Mouse (Mus musculus) neural tube, embryonic 15.5 days (tissue): ENCODE measurements at regions not wholly inside any gene's neighbourhood (a gene's known extent, or its start where the extent isn't known, plus 50 kb on each side); places are given as distances from the start of the nearest gene placed in this dataset.

Experiments
- ATAC-seq: fragments of 200-750 bp; cut with Nextera tagmentation; 2 replicates; pipeline ENCODE4 v1.8.0; 2017; ENCODE audit warnings: mild to moderate bottlenecking, moderate TSS enrichment, moderate library complexity; ENCODE audit not compliant: low FRiP score
- H3K27ac ChIP-seq: fragments of 300-500 bp; sonication (generic); replicated peaks from 2 replicates; pipeline ENCODE4 v1.5.1; 2015; ENCODE audit warnings: mild to moderate bottlenecking, inconsistent platforms
- H3K27me3 ChIP-seq: fragments of 300-500 bp; sonication (generic); replicated peaks from 2 replicates; pipeline ENCODE4 v1.6.1; 2015; ENCODE audit warnings: inconsistent platforms
- H3K36me3 ChIP-seq: fragments of 300-500 bp; sonication (generic); 2 replicates; pipeline ENCODE4 v1.6.1; 2015; ENCODE audit warnings: inconsistent platforms
- H3K4me1 ChIP-seq: fragments of 300-500 bp; sonication (generic); 2 replicates; pipeline ENCODE4 v1.6.1; 2015; ENCODE audit warnings: inconsistent platforms
- H3K4me2 ChIP-seq: fragments of 300-500 bp; sonication (generic); 2 replicates; pipeline ENCODE4 v1.6.1; 2015; ENCODE audit warnings: inconsistent platforms, mild to moderate bottlenecking, moderate library complexity
- H3K4me3 ChIP-seq: fragments of 300-500 bp; sonication (generic); replicated peaks from 2 replicates; pipeline ENCODE4 v1.5.1; 2015; ENCODE audit warnings: mild to moderate bottlenecking, inconsistent platforms
- H3K9ac ChIP-seq: fragments of 300-500 bp; sonication (generic); replicated peaks from 2 replicates; pipeline ENCODE4 v1.6.1; 2015; ENCODE audit warnings: mild to moderate bottlenecking, inconsistent platforms
- H3K9me3 ChIP-seq: fragments of 300-500 bp; sonication (generic); replicated peaks from 2 replicates; pipeline ENCODE4 v1.6.1; 2016; ENCODE audit warnings: inconsistent platforms
- WGBS: fragments of 180-500 bp; shearing (Covaris S2); methylation state at CpG from one replicate; pipeline ENCODE4 v1.1.7; 2015; ENCODE audit warnings: mixed read lengths; 5-methylcytosine and 5-hydroxymethylcytosine counted together

- H3K4me3 ChIP-seq = no peak overlapping the region
- no peak overlapping the region for H3K27ac ChIP-seq
- H3K4me1 ChIP-seq = no peaks in the 10 kb centered on the region
- H3K4me2 ChIP-seq = no peak overlapping the region
- WGBS = 74% methylated on average over 2 of the region's 2 CpGs
- H3K9ac ChIP-seq = no peak overlapping the region
- H3K9me3 ChIP-seq = no peaks in the 10 kb centered on the region
- no peak for ATAC-seq
- no peaks in the 10 kb centered on the region for H3K27me3 ChIP-seq
- H3K36me3 ChIP-seq = no peaks in the 10 kb centered on the region
Measured at GRCm38 (mm10) chr6:14185921-14186420, 314.7 kb upstream of the 2610001J05Rik start.

- H3K4me2 ChIP-seq = no peak overlapping the region
- H3K27ac ChIP-seq = no peak overlapping the region
- H3K4me1 ChIP-seq = no peaks in the 10 kb centered on the region
- H3K9me3 ChIP-seq = no peaks in the 10 kb centered on the region
- H3K36me3 ChIP-seq = no peaks in the 10 kb centered on the region
- no peak overlapping the region for H3K4me3 ChIP-seq
- no peaks in the 10 kb centered on the region for H3K27me3 ChIP-seq
- no peak overlapping the region for H3K9ac ChIP-seq
- no peak for ATAC-seq
Measured at GRCm38 (mm10) chr6:14147370-14147769, 276.1 kb upstream of the 2610001J05Rik start.

- Histone ChIP-seq H3K27me3 (no peaks in the 10 kb centered on the region), H3K9ac (no peak overlapping the region), H3K27ac (no peak overlapping the region), H3K9me3 (no peaks in the 10 kb centered on the region), H3K4me2 (no peak overlapping the region), H3K4me3 (no peak overlapping the region), H3K4me1 (no peaks in the 10 kb centered on the region), H3K36me3 (no peaks in the 10 kb centered on the region)
- no peak for ATAC-seq
- WGBS = 81% methylated on average over 4 of the region's 4 CpGs
Measured at GRCm38 (mm10) chr6:14146394-14146793, 275.1 kb upstream of the 2610001J05Rik start.

GRCm38 (mm10) chr6:14142107-14142751, 270.9 kb upstream of the 2610001J05Rik start:
- peak; percentile 50; the same call in 1 of the 2 replicates for ATAC-seq
- Histone ChIP-seq H3K9me3 (no peaks in the 10 kb centered on the region), H3K27me3 (no peaks in the 10 kb centered on the region), H3K4me2 (no peak overlapping the region), H3K27ac (no peak overlapping the region), H3K36me3 (no peaks in the 10 kb centered on the region), H3K4me3 (no peak overlapping the region), H3K9ac (no peak overlapping the region), H3K4me1 (no peaks in the 10 kb centered on the region)
- WGBS = 82% methylated on average over 8 of the region's 8 CpGs

GRCm38 (mm10) chr6:14130392-14131144, 259.2 kb upstream of the 2610001J05Rik start:
- H3K9ac ChIP-seq = no peak overlapping the region
- no peaks in the 10 kb centered on the region for H3K9me3 ChIP-seq
- 89% methylated on average over 1 of the region's 1 CpGs for WGBS
- no peak overlapping the region for H3K4me2 ChIP-seq
- H3K27ac ChIP-seq = no peak overlapping the region
- no peaks in the 10 kb centered on the region for H3K36me3 ChIP-seq
- H3K4me3 ChIP-seq = no peak overlapping the region
- no peak for ATAC-seq
- no peaks in the 10 kb centered on the region for H3K4me1 ChIP-seq
- H3K27me3 ChIP-seq = no peaks in the 10 kb centered on the region

- Histone ChIP-seq H3K4me2 (no peak overlapping the region), H3K4me1 (no peaks in the 10 kb centered on the region), H3K27ac (no peak overlapping the region), H3K27me3 (no peaks in the 10 kb centered on the region), H3K4me3 (no peak overlapping the region), H3K9ac (no peak overlapping the region), H3K36me3 (no peaks in the 10 kb centered on the region), H3K9me3 (no peaks in the 10 kb centered on the region)
- ATAC-seq = no peak
Measured at GRCm38 (mm10) chr6:14129394-14129793, 258.1 kb upstream of the 2610001J05Rik start.

- Histone ChIP-seq H3K9me3 (no peaks in the 10 kb centered on the region), H3K27ac (no peak overlapping the region), H3K36me3 (no peaks in the 10 kb centered on the region), H3K4me3 (no peak overlapping the region), H3K27me3 (no peaks in the 10 kb centered on the region), H3K4me2 (no peak overlapping the region), H3K9ac (no peak overlapping the region), H3K4me1 (no peaks in the 10 kb centered on the region)
- no peak for ATAC-seq
- 95% methylated on average over 3 of the region's 3 CpGs for WGBS
Measured at GRCm38 (mm10) chr6:14122311-14122710, 251.0 kb upstream of the 2610001J05Rik start.

GRCm38 (mm10) chr6:14121479-14121878, 250.2 kb upstream of the 2610001J05Rik start:
- no peaks in the 10 kb centered on the region for H3K36me3 ChIP-seq
- H3K9ac ChIP-seq = no peak overlapping the region
- no peaks in the 10 kb centered on the region for H3K9me3 ChIP-seq
- ATAC-seq = no peak
- H3K4me2 ChIP-seq = no peak overlapping the region
- H3K4me1 ChIP-seq = no peaks in the 10 kb centered on the region
- H3K27ac ChIP-seq = no peak overlapping the region
- no peaks in the 10 kb centered on the region for H3K27me3 ChIP-seq
- WGBS = 97% methylated on average over 5 of the region's 5 CpGs
- H3K4me3 ChIP-seq = no peak overlapping the region

- Histone ChIP-seq H3K4me2 (no peak overlapping the region), H3K27me3 (no peaks in the 10 kb centered on the region), H3K9me3 (no peaks in the 10 kb centered on the region), H3K4me3 (no peak overlapping the region), H3K4me1 (no peaks in the 10 kb centered on the region), H3K27ac (no peak overlapping the region), H3K36me3 (no peaks in the 10 kb centered on the region), H3K9ac (no peak overlapping the region)
- no peak for ATAC-seq
- WGBS = 21% methylated on average over 1 of the region's 1 CpGs
Measured at GRCm38 (mm10) chr6:14094907-14095306, 223.6 kb upstream of the 2610001J05Rik start.

GRCm38 (mm10) chr6:14081884-14082283, 210.6 kb upstream of the 2610001J05Rik start:
- H3K9ac ChIP-seq = no peak overlapping the region
- no peaks in the 10 kb centered on the region for H3K4me1 ChIP-seq
- no peak overlapping the region for H3K4me2 ChIP-seq
- H3K4me3 ChIP-seq = no peak overlapping the region
- WGBS = 83% methylated on average over 1 of the region's 1 CpGs
- H3K27me3 ChIP-seq = no peaks in the 10 kb centered on the region
- H3K9me3 ChIP-seq = no peaks in the 10 kb centered on the region
- ATAC-seq = no peak
- H3K27ac ChIP-seq = no peak overlapping the region
- no peaks in the 10 kb centered on the region for H3K36me3 ChIP-seq

GRCm38 (mm10) chr6:14063735-14064134, 192.4 kb upstream of the 2610001J05Rik start:
- Histone ChIP-seq H3K9ac (no peak overlapping the region), H3K27ac (no peak overlapping the region), H3K9me3 (no peaks in the 10 kb centered on the region), H3K4me3 (no peak overlapping the region), H3K36me3 (no peaks in the 10 kb centered on the region), H3K4me1 (no peaks in the 10 kb centered on the region), H3K4me2 (no peak overlapping the region), H3K27me3 (no peaks in the 10 kb centered on the region)
- 71% methylated on average over 2 of the region's 2 CpGs for WGBS
- ATAC-seq = no peak

- ATAC-seq = no peak
- no peaks in the 10 kb centered on the region for H3K4me1 ChIP-seq
- no peaks in the 10 kb centered on the region for H3K27me3 ChIP-seq
- 93% methylated on average over 5 of the region's 5 CpGs for WGBS
- H3K9me3 ChIP-seq = no peaks in the 10 kb centered on the region
- H3K4me3 ChIP-seq = no peak overlapping the region
- H3K36me3 ChIP-seq = no peaks in the 10 kb centered on the region
- H3K9ac ChIP-seq = no peak overlapping the region
- no peak overlapping the region for H3K4me2 ChIP-seq
- no peak overlapping the region for H3K27ac ChIP-seq
Measured at GRCm38 (mm10) chr6:14046560-14046959, 175.2 kb upstream of the 2610001J05Rik start.
